Comparison of ENCODE assay signal across 13 mouse cellular contexts in genomic region chr8:103125581-103125980, GRCm38 (mm10).
DNase-seq lines count a peak whose midpoint lies in the region.
"Had no signal": no experiment of that assay in that cellular context is flagged by ENCODE, and none has a peak within 500 bp of the region (broad histone marks: within the 10 kb centered on the region; RNA-seq: fewer than 3 reads in every experiment).

No protein-coding gene starts in this region.

- peak; percentile 4 for DNase-seq in heart, postnatal 4 days
- no peak for DNase-seq in heart, adult 8-10 months (ENCODE audit: low spot score)
- DNase-seq in adrenal gland, adult 2 months: peak; percentile 87
- DNase-seq in gastrocnemius, adult 8-10 months (ENCODE audit: low spot score in 2 of 2): peak; percentile 4 to 6
- DNase-seq in kidney, postnatal 36 days: peak; percentile 19 to 30
- DNase-seq in right cerebral cortex, postnatal 25 days: no peak
- DNase-seq in urinary bladder, adult 2 months (ENCODE audit: low spot score): no peak
- DNase-seq in right cerebral cortex, postnatal 36 days (ENCODE audit: low spot score in 2 of 2): no peak
- DNase-seq: heart, adult 2 months; heart, postnatal 14 days; lung, postnatal 14 days; right cerebral cortex, adult 18-20 months; thymus, adult 2 months had no signal

Comparison
In these comparisons a context has a peak if more than half of its experiments do, and no peak if none do; other contexts are left out.
1. DNase-seq: peak in heart, postnatal 4 days (single experiment), adrenal gland, adult 2 months (single experiment), gastrocnemius, adult 8-10 months (2 of 2) and kidney, postnatal 36 days (2 of 2); none in heart, adult 8-10 months (single experiment), right cerebral cortex, postnatal 25 days (single experiment), urinary bladder, adult 2 months (single experiment) and right cerebral cortex, postnatal 36 days (0 of 2).